Mouse (Mus musculus): ENCODE measurements around the gene Ahsa1.
"Not testable (repeated sequence)": the region's sequence is repeated elsewhere in the genome, so short reads cannot be mapped to it uniquely, and the experiment has no call there.

Ahsa1 gene

DNA sequence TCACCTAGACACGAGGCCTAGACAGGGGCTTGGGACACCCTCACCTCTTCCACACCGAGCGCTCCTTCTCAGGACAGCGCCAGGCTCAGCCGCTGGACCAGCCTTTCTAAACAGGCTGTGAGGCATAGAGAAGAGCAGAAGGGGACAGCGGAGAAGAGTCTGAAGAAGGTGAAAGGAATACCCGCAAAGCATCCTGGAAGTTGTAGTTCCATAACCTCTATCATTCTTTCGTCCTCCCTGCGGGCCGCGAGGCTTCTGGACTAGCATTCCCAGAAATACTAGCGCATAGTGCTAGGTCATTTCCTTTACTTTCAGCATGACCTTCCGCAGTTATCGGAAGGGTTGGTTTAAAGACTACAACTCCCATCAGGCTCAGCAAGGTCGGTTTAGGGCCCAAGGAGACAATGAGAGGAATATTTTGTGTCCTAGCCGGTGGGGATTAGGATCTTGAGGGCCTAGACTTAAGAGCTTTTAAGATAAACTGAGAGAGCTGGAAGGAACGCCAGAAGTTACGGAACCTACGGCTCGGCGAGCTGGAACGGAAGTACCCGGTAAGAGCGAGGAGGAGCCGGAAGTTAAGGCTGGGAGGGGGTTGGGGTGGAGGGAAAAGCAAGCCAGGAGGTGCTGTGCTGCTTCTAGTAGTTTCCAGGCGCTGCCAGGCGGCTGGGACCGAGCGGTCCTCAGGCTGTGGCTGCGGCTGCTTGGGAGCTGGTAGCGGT, at the start of gene Ahsa1, which contains the start of gene Vipas39:
Ahsa1 (plus strand) TSS at position 372 of the 719 bp plus-strand sequence.
Vipas39 (minus strand) TSS at position 149 of the 719 bp plus-strand sequence.
- in situ Hi-C loops (cut with MseI, MboI), result no loop called here

DNA sequence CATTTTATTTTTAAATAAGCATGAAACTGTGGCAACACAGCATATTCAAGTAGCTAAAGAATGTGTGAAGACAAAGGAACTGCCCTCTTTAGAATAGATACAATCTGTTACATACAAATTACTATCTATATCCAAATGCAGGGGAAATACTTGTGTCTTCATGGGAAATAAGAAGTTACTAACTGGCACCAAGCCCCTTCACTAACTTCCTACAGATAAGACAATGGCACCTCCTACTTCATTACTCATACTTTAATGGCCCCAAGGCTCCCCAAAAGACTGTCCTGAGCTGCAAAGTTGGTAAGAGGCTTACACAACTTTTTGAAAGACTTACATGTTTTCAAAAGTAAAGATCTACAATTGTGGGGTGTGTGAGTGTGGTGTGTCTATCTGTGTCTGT, 48.7 kb upstream of the Ahsa1 start:
- in situ Hi-C loops (cut with MseI, MboI), result no loop called here

DNA sequence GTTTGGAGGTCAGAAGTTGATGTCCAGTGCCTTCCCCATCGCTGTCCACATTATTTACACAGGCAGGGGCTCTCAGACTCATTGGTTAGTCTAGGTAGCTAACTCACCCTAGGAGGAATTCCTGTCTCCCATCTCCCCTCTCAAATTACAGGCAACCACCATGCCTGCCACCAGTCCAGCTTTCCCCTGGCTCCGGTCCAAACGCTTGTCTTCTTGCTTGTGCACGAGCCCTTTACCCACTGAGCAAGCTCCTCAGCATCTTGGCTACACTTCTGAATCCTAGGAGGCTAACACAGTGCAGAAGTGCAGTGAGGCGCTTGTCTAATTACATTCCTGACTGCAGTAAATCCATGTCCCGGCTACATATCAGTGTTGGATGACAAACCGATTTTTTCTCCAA, 46.9 kb upstream of the Ahsa1 start:
- in situ Hi-C loops (cut with MseI, MboI), result no loop called here

DNA sequence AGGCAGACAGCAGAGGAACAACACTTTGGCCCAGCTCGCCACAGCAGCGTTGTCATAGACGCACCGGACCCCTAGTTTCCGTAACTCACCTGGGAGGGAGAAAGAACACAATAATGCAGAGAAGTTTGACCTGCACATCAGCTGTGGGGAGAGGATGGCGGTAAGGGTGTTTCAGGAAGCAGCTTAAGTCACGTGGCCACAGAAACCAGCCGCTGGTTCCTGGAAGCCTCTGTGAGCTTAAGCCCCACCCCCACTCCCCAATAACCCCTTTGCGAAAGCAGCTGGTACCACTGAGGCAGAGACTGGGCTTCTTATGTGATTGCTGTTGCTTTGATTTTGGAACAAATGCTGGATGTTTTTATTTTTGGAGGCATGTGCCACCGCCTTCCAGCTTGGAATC, 41.3 kb upstream of the Ahsa1 start:
- in situ Hi-C loops (cut with MseI, MboI), result no loop called here

DNA sequence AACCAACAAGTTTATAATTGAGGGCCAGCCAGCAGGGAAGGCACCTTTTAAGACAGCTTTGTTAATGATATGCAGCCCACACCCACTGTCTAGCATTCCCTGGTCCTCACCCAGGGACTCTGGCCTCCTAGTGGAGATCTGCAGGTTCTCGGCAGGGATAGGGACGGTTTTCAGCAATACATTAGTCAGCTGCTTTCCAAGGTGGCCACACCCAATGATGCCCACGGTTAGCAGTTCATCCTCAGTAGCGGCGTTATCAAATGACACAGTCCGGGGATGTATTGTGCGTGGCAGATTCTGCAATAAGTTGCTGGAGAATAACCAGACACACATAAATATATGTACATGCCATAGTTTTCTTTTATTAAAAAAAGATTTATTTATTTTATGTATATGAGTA, 39.5 kb upstream of the Ahsa1 start:
- in situ Hi-C loops (cut with MseI, MboI), result no loop called here

DNA sequence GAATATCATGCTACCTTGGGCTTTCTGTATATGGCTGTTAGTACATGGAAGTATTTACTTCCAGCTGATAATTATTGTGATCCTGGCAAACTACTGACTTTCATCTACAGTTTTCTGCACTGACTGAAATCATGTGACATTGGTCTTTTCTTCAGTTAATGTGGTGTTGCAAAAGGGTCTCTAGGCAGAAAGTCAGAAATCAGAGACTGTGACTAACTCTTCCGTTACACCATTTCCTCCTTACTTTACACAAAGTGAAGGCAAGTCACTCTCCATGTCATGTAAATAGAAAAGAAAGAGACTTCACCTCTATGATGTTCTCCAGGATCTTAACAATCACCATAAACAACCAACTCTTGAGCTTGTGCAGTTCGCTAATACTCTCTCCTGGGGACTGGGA, 36.6 kb upstream of the Ahsa1 start:
- in situ Hi-C loops (cut with MseI, MboI), result no loop called here

DNA sequence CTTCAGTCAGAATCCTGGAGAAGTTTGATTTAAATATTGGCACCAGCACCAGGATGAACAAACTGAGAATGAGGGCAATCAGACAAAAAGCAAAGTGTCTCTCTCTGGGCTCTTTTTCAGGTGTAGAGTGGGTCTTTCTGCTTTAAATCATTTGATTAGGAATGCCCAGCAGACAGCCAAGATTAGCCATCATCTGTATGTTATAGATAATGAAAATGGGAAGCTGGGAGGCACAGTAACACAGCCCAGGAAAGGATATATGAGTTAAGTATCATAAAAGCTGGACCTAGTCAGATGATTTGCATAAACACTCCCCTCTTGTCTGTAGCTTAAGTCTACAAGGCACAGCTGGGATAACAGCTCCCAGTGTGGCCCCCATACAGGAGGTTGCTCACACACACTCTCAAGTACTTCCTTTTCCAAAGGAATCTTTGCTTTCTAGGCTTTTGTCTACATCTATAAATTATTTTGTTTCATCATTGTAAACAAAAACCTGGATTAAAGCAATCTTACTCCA, 35.8 kb upstream of the Ahsa1 start:
- in situ Hi-C loops (cut with MseI, MboI), result no loop called here

DNA sequence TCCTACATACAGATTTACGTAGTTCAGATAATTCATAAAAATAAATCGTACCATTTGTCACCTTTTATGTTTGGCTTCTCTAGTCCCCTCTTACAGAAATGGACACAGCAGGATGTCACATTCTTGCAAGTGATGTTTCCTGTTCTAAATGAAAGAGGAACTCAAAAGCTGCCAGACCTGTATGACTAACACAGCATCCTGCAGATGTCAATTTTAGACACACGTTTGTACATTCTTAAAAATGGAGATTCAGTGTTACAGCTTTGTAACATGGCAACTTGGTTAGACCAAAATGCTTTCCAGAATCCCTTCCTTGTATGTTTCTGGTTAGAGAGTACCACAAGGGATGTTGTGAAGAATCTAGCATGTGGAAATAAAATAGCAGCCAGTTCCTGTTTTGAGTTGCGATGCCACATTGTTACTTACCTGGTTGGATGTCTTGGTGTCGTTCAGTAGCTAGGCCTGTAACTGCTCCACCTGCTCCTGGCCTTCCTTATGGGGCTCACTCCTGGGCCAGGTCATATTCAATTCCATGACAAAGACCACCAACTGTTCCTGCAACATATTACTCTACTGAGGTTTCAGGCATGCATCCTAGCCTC, 29.3 kb upstream of the Ahsa1 start:
- in situ Hi-C loops (cut with MseI, MboI), result no loop called here

DNA sequence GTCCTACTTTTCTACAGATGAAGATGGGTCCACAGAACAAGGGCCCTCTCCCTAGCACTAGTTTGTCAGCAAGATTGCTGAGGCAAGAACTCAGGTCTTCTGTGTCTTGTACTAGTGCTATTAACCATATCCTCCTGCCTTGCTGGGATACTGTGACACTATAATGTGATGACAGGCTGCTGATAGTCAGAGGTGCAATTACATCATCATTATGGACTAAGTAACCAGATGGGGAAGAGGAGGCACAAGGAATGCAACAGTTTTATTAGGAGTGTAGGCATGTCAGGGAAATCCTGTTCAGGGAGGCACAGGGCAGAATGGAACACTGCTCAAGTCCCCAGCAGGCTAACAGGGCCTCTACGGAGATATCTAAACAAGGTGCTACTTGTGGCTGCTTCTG, 27.6 kb upstream of the Ahsa1 start, which contains the start of gene Noxred1:
Noxred1 (minus strand) TSS at position 101 of the 400 bp plus-strand sequence.
- in situ Hi-C loops (cut with MseI, MboI), result no loop called here

DNA sequence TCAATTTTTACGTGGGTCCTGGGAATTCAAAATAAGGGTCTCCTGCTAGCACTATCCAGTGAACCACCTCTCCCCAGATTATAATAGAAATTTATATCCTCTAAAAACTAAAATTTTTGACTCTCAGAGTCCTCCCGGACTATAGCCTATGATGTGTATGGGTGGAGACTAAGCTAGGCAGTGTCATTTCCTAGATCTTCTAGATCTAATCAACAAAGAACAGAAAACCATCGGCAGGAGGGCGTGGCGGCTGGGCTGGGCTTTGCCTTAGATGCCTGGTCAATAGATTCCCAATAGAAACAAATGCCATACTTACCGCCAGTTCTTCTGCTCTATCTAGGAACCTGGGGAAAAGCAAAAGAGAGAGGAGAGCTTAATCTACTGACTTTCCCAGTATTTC, 16.1 kb upstream of the Ahsa1 start:
- in situ Hi-C loops (cut with MseI, MboI), result no loop called here

DNA sequence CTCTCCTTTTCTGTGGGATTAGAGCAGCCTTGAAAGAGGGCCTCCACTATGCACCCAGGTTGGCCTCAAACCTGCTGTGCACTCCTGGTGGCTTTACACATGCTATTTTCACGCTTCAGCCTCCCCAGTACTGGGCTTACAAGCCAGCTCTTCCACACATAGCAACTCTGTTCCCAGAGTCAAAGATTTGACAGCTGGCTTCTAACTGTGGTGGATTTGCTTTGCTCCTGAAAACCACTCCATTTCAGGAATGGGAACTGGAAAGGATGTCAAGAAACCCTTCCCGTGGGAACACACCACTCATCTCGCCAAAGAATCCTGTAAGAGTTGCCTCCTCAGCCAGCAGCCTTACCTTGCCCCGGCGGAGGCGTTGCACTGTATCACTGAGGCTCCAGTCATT, 12.4 kb upstream of the Ahsa1 start:
- in situ Hi-C loops (cut with MseI, MboI), result no loop called here

DNA sequence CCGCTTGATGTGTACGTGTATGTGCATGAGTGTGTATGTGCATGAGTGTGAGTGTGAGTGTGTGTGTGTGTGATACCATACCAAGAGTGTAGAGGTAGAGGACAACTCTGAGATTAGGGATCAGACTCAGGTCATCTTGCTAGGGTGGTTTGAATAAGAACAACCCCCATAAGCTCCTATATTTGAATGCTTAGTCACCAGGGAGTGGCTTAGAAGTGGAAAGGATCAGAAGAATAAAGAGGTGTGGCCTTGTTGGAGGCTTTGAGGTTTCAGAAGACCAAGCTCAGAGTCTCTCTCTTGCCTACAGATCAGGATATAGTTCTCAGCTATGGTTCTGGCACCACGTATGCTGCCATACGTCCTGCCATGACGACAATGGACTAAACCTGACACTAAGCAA, 9.7 kb upstream of the Ahsa1 start:
- in situ Hi-C loops (cut with MseI, MboI), result no loop called here

DNA sequence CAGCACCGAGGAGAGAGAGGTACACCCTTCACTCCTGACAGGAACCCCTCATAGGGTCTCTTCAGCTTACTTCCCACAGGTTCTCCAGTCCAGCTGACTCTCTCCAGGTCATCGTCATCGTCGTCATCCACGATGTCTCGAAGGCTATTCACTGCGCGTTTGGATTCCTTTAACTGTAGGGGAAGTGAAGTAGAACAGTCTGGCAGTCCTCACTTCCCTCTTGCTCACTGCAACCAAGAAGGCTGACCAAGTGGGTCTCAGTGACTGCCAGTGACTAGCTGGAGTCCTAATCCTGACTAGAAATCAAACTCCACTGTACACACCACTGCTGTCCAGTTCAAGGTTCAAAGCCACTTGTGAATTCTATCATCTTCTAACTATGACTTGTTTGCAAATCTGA, 5.7 kb upstream of the Ahsa1 start:
- in situ Hi-C loops (cut with MseI, MboI), result no loop called here

DNA sequence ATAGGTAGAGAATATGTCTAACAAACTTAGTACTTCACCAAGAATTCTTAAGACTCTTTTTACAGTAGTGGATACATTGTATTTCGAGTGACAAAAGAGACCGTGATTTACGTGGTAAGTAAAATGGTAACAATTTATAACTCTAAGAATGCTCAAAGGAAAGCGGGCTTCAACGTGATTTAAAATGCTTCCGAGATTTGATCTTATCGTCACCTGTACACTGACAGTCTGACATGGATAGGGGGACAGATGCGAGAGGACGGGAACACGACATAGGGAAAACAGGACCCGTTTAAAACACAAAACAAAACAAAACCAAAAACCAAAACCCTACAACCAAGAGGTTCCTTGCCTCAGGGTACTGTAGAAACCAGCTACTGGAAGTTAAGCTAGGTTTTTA, 835 bp upstream of the Ahsa1 start:
- in situ Hi-C loops (cut with MseI, MboI), result no loop called here

DNA sequence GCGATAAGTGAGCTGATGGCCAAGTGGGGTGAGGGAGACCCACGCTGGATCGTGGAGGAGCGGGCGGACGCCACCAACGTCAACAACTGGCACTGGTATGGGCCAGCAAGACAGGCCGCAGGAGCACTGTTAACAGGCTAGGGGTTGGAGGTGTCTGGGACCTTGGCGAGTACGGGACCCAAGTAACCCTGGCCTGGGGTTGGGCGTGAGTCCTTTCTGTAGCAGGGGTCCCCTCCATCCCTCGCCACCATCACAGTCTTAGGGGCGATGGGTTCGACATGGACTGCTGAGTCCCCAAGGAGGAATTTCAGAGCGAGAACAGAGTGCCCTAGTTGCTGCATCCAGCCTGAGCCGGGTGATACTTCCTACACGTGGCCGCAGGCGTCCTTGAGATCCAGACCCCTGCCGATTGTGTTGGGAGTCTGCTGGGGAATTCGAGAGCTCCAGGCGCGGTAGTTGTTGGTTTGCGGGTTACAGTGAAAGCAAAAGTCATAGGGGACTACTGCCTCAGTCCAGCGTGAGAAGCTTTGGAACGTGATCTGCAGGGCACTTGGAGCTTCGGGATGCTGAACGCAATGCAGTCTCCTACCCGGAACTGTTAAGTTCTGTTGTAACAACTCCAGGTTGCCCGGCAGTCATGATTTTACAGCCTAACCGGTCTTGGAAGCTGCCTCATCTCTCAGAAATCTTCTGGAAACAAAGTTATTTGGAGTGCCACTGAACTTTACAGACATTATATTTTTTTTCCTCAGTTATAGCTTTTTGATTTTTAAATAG, 736 bp downstream of the Ahsa1 start:
- in situ Hi-C loops (cut with MseI, MboI), result no loop called here

DNA sequence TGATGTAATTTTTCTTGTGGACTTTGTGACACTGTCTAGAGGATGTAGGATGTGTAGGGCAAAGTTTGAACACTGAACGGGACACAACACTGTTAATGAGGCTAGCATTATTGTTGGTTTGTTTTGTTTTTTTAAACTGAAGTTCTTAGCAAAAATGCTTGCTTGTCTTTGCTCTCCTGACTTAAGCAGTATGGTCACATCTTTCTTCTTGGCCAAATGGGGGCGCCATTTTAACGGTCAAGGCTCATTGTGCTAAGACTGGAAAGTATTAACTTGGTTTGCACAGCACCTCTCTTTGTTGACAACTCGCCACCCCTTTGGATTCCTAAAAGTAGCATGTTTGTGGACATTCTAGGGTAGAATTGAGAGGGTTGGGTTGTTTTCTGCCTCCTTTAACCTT, 1.4 kb downstream of the Ahsa1 start:
- in situ Hi-C loops (cut with MseI, MboI), result no loop called here

DNA sequence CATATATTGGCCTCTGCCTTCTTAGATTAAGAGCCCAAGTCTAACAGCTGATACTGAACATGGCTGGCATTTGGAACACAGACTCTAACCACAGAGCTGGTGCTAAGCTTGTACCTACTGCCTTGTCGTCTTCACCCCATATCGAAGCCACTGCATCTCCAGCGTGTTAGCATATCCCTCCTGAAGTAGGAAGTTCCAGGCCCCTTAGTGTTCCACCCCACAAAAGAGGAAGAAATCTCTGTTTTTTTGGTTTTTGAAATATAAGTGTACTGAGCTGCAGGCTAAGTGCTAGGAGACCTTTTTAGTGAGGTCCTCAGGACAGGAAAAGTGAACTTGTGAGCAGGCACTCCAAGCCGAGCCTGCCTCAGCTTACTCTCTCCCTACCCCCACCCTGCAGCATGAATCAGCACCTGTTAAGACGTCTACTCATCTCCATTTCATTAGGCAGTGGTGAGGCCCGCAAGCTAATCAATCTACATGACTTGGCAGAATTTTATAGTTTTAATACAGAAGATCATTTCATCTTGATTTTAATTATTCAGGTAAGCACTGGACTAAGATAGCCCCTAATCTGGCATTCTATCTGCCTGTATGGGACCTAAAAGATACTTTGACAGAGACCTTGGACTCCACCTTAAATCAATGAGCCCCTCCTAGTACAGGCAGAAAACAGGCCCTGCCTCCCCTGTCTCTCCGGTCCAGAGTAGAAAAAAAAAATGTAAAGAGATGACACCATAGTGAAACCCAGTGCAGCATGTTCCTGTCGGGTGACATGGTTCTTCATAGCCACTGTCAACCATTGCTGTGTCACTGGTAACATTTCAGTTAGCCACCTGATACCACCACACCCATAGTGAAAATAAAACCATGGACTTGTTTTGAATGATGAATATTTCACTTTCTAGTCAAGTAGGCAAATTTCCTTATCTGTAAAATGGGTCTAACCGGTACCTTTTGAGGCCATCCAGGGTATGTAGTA, 8.9 kb downstream of the Ahsa1 start:
- in situ Hi-C loops (cut with MseI, MboI), result no loop called here

DNA sequence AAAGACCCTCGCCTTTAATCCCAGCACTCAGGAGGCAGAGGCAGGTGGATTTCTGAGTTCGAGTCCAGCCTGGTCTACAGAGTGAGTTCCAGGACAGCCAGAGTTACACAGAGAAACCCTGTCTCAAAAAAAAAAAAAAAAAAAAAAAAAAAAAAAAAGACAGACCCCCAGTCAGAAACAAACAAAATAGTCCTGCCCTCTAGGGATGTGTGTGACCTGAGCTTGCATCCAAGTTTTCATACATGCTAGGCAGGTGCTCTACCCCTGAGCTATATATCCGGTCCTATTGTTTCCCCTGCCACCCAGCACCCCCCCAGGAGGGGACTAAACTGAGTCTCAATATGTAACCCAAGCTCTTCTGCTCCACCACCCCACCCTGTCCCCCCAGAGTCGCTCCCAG, 11.0 kb downstream of the Ahsa1 start:
- in situ Hi-C loops (cut with MseI, MboI), result not testable (repeated sequence)

DNA sequence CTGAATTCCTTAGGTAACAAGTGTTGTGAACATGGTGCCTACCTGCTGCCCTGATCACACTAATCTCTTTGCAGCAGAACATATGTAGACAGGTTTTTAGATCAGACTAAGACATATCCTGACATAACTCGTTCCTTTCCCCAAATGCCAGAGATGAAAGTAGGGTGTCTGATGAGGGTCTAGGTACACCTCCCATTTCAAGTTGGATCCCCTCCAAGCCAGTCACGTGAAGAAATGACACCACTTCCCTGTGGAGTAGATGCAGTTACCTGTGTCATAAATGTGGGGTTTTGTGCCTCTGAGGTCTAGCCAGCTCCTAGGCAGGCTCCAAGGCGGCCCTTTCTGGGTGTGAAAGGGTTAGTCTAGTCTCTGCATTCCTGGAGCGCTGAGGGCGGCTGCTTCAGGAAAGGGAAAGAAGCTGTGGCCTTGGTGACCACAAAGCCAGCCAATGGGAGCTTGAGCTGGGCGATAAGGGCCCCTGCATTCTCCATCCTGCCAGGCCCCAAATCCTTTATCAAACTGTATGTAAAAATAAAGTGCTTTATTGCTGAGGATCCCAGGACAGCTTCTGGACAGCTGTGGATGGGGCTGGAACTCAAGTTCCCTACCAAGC, 11.9 kb downstream of the Ahsa1 start:
- in situ Hi-C loops (cut with MseI, MboI), result no loop called here

DNA sequence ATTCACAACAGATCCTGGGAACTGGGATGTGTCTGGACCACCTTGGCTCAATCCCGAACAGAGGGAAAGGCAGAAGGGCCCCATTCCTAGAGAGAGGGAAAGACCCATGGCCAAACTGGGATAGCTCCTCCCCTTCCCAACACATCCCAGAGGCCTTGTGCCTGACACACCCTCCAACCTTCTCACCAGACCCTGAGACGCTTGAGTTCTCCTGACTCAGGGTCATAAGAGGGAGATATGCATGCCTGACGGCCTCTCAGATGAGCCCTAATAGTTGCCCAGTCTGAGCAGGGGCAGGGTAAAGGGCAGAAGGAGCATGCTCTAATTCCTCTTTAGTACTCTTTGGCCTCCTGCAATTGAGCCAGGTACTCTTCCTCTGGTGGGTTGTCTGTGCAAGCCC, 13.1 kb downstream of the Ahsa1 start:
- in situ Hi-C loops (cut with MseI, MboI), result no loop called here

DNA sequence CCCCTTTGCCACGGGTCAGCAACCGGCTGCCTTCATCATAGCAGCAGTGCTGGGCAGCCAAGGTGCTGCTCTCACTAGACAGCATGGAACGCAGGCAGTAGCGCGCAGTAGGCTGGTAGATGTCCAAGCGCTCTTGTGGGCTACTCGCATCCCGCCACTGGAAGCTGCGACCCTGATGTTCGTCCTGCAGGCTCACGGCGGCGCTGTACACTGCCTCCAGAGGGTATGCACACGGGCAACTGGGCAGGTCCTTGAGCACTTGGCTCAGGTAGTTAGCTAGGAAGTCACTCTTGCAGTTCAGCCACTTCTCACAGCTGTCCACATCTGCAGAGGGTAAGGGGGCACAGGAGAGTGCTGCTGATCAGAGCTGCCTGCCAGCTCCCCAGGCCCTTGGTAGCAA, 13.6 kb downstream of the Ahsa1 start:
- in situ Hi-C loops (cut with MseI, MboI), result no loop called here

Measured in mouse trophoblast stem cell (cell line).